Mouse (Mus musculus) brain, embryonic 14.5 days (tissue): Measurements from ENCODE around the gene Wdr81.

ENCODE experiments used
- CTCF ChIP-seq: fragments of 200-500 bp; IDR thresholded peaks from 2 replicates; pipeline ENCODE4 v1.5.1; 2012; ENCODE audit warnings: inconsistent platforms, mild to moderate bottlenecking, moderate library complexity, borderline replicate concordance; ENCODE audit not compliant: insufficient read depth, insufficient read length; ENCODE audit errors: extremely low read depth
- POLR2A ChIP-seq: fragments of 200-500 bp; IDR thresholded peaks from 2 replicates; pipeline ENCODE4 v1.6.1; 2012; ENCODE audit warnings: mild to moderate bottlenecking, inconsistent platforms, borderline replicate concordance; ENCODE audit not compliant: poor library complexity, insufficient read depth, insufficient read length, severe bottlenecking; ENCODE audit errors: extremely low read depth

DNA sequence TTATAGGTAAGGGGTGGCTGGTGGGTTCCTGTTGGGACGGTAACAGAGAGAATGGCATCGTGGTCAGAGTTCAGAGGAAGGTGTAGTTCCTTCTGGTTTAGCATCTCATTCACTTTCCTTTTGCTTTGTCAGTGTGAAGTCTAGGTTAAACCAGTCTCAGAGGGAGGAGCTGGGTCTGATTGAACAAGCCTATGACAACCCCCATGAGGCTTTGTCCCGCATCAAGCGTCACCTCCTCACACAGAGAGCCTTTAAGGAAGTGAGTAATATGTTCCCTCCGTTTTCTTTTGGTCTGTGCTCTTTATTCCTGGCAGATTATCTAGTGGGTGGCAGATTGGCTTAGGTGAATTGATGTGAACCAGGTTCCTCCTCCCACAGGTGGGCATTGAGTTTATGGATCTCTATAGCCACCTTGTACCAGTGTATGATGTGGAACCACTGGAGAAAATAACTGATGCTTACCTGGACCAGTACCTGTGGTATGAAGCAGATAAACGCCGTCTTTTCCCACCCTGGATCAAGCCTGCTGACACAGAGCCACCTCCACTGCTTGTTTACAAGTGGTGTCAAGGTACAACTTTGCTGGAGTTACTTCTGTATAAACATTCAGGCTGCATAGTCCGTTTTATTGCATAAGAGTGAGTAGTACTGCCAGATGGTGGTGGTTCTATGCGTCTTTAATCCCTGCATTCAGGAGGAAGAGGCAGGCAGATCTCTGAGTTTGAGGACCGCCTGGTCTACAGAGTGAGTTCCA, 40.0 kb upstream of the Wdr81 start:
- TF ChIP-seq POLR2A (no peak), CTCF (no peak)
